Mouse (Mus musculus) heart, embryonic 14.5 days (tissue): ENCODE results near the gene Csrnp3. TPM values are rescaled to one million over a fixed set of nuclear protein-coding genes. Genes with fewer than 3 reads are reported as not detected.

Source experiments
- ATAC-seq: fragments of 200-750 bp; cut with Nextera tagmentation; 2 replicates; pipeline ENCODE4 v1.8.0; 2017; ENCODE audit warnings: low read depth, moderate TSS enrichment; ENCODE audit not compliant: insufficient number of reproducible peaks, insufficient read depth, low FRiP score
- H3K27ac ChIP-seq, 2 experiments: fragments of 200-500 bp in 1 of 2; fragments of 300-500 bp in 1 of 2; sonication (generic) in 1 of 2; replicated peaks in 1 of 2; 2 replicates each; pipeline ENCODE4 v1.5.1; 2012 to 2014; ENCODE audit warnings: low read depth in 2 of 2, low read length in 2 of 2, control low read depth in 1 of 2, mild to moderate bottlenecking in 1 of 2, mixed read lengths in 1 of 2; ENCODE audit not compliant: control insufficient read depth in 1 of 2, insufficient read depth in 1 of 2
- H3K27me3 ChIP-seq: fragments of 300-500 bp; sonication (generic); 2 replicates; pipeline ENCODE4 v1.6.1; 2014; ENCODE audit warnings: mild to moderate bottlenecking, low read length, control low read depth; ENCODE audit not compliant: control insufficient read depth, insufficient read depth
- H3K36me3 ChIP-seq: fragments of 300-500 bp; sonication (generic); 2 replicates; pipeline ENCODE4 v1.6.1; 2014; ENCODE audit warnings: mild to moderate bottlenecking, control low read depth, low read length, mixed read lengths; ENCODE audit not compliant: control insufficient read depth, insufficient read depth
- H3K4me1 ChIP-seq, 2 experiments: fragments of 200-500 bp in 1 of 2; fragments of 300-500 bp in 1 of 2; sonication (generic) in 1 of 2; 2 replicates each; pipeline ENCODE4 v1.6.1; 2012 to 2014; ENCODE audit warnings: low read length in 2 of 2, control low read depth in 1 of 2, mixed read lengths in 1 of 2; ENCODE audit not compliant: control insufficient read depth in 2 of 2, insufficient read depth in 2 of 2
- H3K4me2 ChIP-seq: fragments of 300-500 bp; sonication (generic); 2 replicates; pipeline ENCODE4 v1.6.1; 2014; ENCODE audit warnings: mild to moderate bottlenecking, low read length
- H3K4me3 ChIP-seq, 2 experiments: fragments of 200-500 bp in 1 of 2; fragments of 300-500 bp in 1 of 2; sonication (generic) in 1 of 2; 2 replicates each; pipeline ENCODE4 v1.5.1; 2012 to 2014; ENCODE audit warnings: low read length in 2 of 2, mild to moderate bottlenecking in 2 of 2, control low read depth in 1 of 2, low read depth in 1 of 2, moderate library complexity in 1 of 2; ENCODE audit not compliant: control insufficient read depth in 1 of 2, insufficient read depth in 1 of 2
- H3K9ac ChIP-seq: fragments of 300-500 bp; sonication (generic); 2 replicates; pipeline ENCODE4 v1.6.1; 2014; ENCODE audit warnings: mild to moderate bottlenecking, low read length
- H3K9me3 ChIP-seq: fragments of 300-500 bp; sonication (generic); 2 replicates; pipeline ENCODE4 v1.6.1; 2016; ENCODE audit warnings: low read length, control low read depth; ENCODE audit not compliant: control insufficient read depth
- WGBS: fragments of 180-500 bp; shearing (Covaris S2); extraction: QIAGEN DNeasy Blood & Tissue Kit; methylation state at CpG from one replicate; pipeline ENCODE4 v1.1.7; 2014; 5-methylcytosine and 5-hydroxymethylcytosine counted together
- polyA plus RNA-seq: library from polyadenylated mRNA; unstranded; fragments of >200 nt; fragmentation: Nextera tagmentation; extraction: Ambion mirVana; gene quantifications from 2 replicates; pipeline ENCODE4 v1.2.1, GENCODE M21; 2014

Csrnp3 gene
- polyA plus RNA-seq, 1 experiment from 2014 or later: 1.5 TPM

- WGBS: 19% methylated on average over 13 of the region's 13 CpGs
- Histone ChIP-seq H3K9me3 (no peaks in the 10 kb centered on the region), H3K4me3 (peak overlapping the region in 1 of 2 experiments; percentile 12; a peak in 1 of 4 replicates), H3K27ac (no peak overlapping the region), H3K9ac (no peak overlapping the region), H3K36me3 (no peaks in the 10 kb centered on the region), H3K27me3 (peaks cover 5% of the 10 kb centered on the region; the same call in 1 of the 2 replicates), H3K4me1 (no peaks in the 10 kb centered on the region; a peak in 1 of 4 replicates), H3K4me2 (peak overlapping the region; percentile 53)
- ATAC-seq: no peak
These were observed 64.4 kb downstream of the Csrnp3 start for GRCm38 (mm10) chr2:65909724-65910521.

- Histone ChIP-seq H3K9ac (no peak overlapping the region), H3K4me2 (no peak overlapping the region), H3K27me3 (peaks cover 8% of the 10 kb centered on the region), H3K27ac (no peak overlapping the region), H3K4me3 (no peak overlapping the region), H3K4me1 (0 out of 4 replicates have a peak, but pooled peaks cover 0 to 3% of the 10 kb centered on the region in 2 experiments), H3K36me3 (no peaks in the 10 kb centered on the region), H3K9me3 (no peaks in the 10 kb centered on the region)
- WGBS: 9% methylated on average over 7 of the region's 7 CpGs
- ATAC-seq: no peak
These were observed 70.4 kb downstream of the Csrnp3 start for GRCm38 (mm10) chr2:65915994-65916393.

GRCm38 (mm10) chr2:65920651-65921412 is 75.3 kb downstream of the Csrnp3 start:
- no peak for ATAC-seq
- H3K9ac ChIP-seq: no peak overlapping the region
- WGBS: 36% methylated on average over 9 of the region's 9 CpGs
- no peaks in the 10 kb centered on the region for H3K36me3 ChIP-seq
- no peak overlapping the region for H3K4me3 ChIP-seq
- H3K27ac ChIP-seq: no peak overlapping the region
- no peak overlapping the region for H3K4me2 ChIP-seq
- 0 out of 4 replicates have a peak, but pooled peaks cover 0 to 3% of the 10 kb centered on the region in 2 experiments for H3K4me1 ChIP-seq
- H3K9me3 ChIP-seq: no peaks in the 10 kb centered on the region
- no peaks in the 10 kb centered on the region for H3K27me3 ChIP-seq

- no peak for ATAC-seq
- Histone ChIP-seq H3K27ac (no peak overlapping the region), H3K27me3 (no peaks in the 10 kb centered on the region), H3K36me3 (no peaks in the 10 kb centered on the region), H3K9me3 (no peaks in the 10 kb centered on the region), H3K4me2 (no peak overlapping the region), H3K4me3 (no peak overlapping the region), H3K4me1 (no peaks in the 10 kb centered on the region), H3K9ac (no peak overlapping the region)
- WGBS: 89% methylated on average over 15 of the region's 15 CpGs
These were observed 79.9 kb downstream of the Csrnp3 start for GRCm38 (mm10) chr2:65925363-65925941.

GRCm38 (mm10) chr2:65926935-65927708 is 81.6 kb downstream of the Csrnp3 start:
- ATAC-seq: no peak
- WGBS: 53% methylated on average over 8 of the region's 8 CpGs
- no peak overlapping the region for H3K4me3 ChIP-seq

GRCm38 (mm10) chr2:65929286-65929685 is 83.7 kb downstream of the Csrnp3 start:
- no peak for ATAC-seq
- no peak overlapping the region for H3K27ac ChIP-seq
- WGBS: 69% methylated on average over 3 of the region's 3 CpGs

More at GRCm38 (mm10) chr2:65926935-65927708, 81.6 kb downstream of the Csrnp3 start:
- Histone ChIP-seq H3K27me3 (no peaks in the 10 kb centered on the region), H3K27ac (no peak overlapping the region), H3K4me1 (no peaks in the 10 kb centered on the region), H3K36me3 (no peaks in the 10 kb centered on the region), H3K4me2 (no peak overlapping the region), H3K9me3 (no peaks in the 10 kb centered on the region), H3K9ac (no peak overlapping the region)

GRCm38 (mm10) chr2:65929927-65930326 is 84.4 kb downstream of the Csrnp3 start:
- no peaks in the 10 kb centered on the region for H3K4me1 ChIP-seq
- ATAC-seq: no peak

More at GRCm38 (mm10) chr2:65929286-65929685, 83.7 kb downstream of the Csrnp3 start:
- Histone ChIP-seq H3K9me3 (no peaks in the 10 kb centered on the region), H3K4me3 (no peak overlapping the region), H3K36me3 (no peaks in the 10 kb centered on the region), H3K27me3 (no peaks in the 10 kb centered on the region), H3K4me2 (no peak overlapping the region), H3K9ac (no peak overlapping the region), H3K4me1 (no peaks in the 10 kb centered on the region)

More at GRCm38 (mm10) chr2:65929927-65930326, 84.4 kb downstream of the Csrnp3 start:
- WGBS: 52% methylated on average over 11 of the region's 11 CpGs
- Histone ChIP-seq H3K4me2 (peak overlapping the region; percentile 13; the same call in 1 of the 2 replicates), H3K27me3 (no peaks in the 10 kb centered on the region), H3K9me3 (no peaks in the 10 kb centered on the region), H3K9ac (no peak overlapping the region), H3K27ac (no peak overlapping the region), H3K36me3 (no peaks in the 10 kb centered on the region), H3K4me3 (no peak overlapping the region)
